Mouse (Mus musculus) urinary bladder, adult 2 months (tissue): ENCODE measurements around the gene Zbtb42. TPM values are rescaled to one million over a fixed set of nuclear protein-coding genes. Genes with fewer than 3 reads are reported as not detected.

Source experiments
- DNase-seq: peaks from one replicate; pipeline ENCODE4 v3.0.0; 2022; ENCODE audit warnings: low spot score
- polyA plus RNA-seq: library from polyadenylated mRNA; depleted of rRNA; stranded (reverse); fragments of >200 nt; gene quantifications from 2 replicates; pipeline ENCODE4 v1.2.3, GENCODE M21; 2012; rRNA removed

The Zbtb42 gene
- polyA plus RNA-seq, 1 experiment = 18.0 TPM

GRCm38 (mm10) chr12:112730808-112731207 lies 52.2 kb downstream of the Zbtb42 start:
- no peak for DNase-seq

Other genes with a start within 250 kb of the Zbtb42 start
- gene A530016L24Rik, start 189.4 kb upstream of the Zbtb42 start, polyA plus RNA-seq = 2.8 and 4.3 TPM in 2 replicates
- gene Tmem179, start 162.1 kb upstream of the Zbtb42 start, polyA plus RNA-seq = 0.22 TPM in 2 replicates
- gene Inf2, start 90.0 kb upstream of the Zbtb42 start, polyA plus RNA-seq = 37.4 and 52.8 TPM in 2 replicates
- gene Adssl1, start 58.8 kb upstream of the Zbtb42 start, polyA plus RNA-seq = 19.5 and 26.9 TPM in 2 replicates
- 62.6 and 71.8 TPM in 2 replicates for gene Siva1, start 34.1 kb upstream of the Zbtb42 start, polyA plus RNA-seq
- 149 and 150 TPM in 2 replicates for gene Akt1, start 3.9 kb upstream of the Zbtb42 start, polyA plus RNA-seq
- gene Cep170b, start 41.6 kb downstream of the Zbtb42 start, polyA plus RNA-seq = 33.2 and 42.5 TPM in 2 replicates
- gene Pld4, start 81.8 kb downstream of the Zbtb42 start, polyA plus RNA-seq = 38.7 and 38.8 TPM in 2 replicates
- 40.7 and 65.9 TPM in 2 replicates for gene Ahnak2, start 123.8 kb downstream of the Zbtb42 start, polyA plus RNA-seq
- gene Clba1, start 130.1 kb downstream of the Zbtb42 start, polyA plus RNA-seq = 4.5 and 5.3 TPM in 2 replicates
- gene Cdca4, start 150.6 kb downstream of the Zbtb42 start, polyA plus RNA-seq = 17.0 and 22.2 TPM in 2 replicates
- 3.4 and 4.1 TPM in 2 replicates for gene Gpr132, start 189.4 kb downstream of the Zbtb42 start, polyA plus RNA-seq